Mouse (Mus musculus): Measurements from ENCODE around the gene Mgat5.

DNA sequence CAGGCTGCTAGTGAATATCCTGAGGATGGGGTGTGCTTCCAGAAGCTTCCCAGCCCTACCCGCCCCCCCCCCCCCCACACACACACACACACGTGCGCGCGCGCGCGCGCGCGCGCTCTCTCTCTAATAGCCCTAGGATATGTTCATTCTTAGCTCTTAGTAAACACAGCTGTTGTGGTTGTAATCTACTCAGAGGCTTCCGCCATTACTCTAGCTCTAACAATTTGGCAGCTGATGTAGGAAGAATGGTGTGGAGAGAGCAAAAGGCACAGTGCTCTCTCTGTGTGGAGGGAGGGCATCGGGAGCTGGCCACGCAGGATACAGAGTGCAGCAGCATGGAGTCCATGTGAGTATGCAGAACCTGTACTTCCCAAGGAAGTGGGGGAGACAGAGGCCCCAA lies 216.0 kb downstream of the Mgat5 start:
- no peak for TF ChIP-seq MAFK (IDR thresholded peaks at IDR 0.05; ENCODE audit: insufficient read depth, low read depth, low read length)
- TF ChIP-seq CHD2 (IDR thresholded peaks at IDR 0.05; ENCODE audit: low read depth, low read length) = no peak
- no peak for TF ChIP-seq ZNF384 (IDR thresholded peaks at IDR 0.05; ENCODE audit: low read depth, low read length)
- no peak for TF ChIP-seq HCFC1 (IDR thresholded peaks at IDR 0.05; ENCODE audit: borderline replicate concordance, insufficient read depth, low read length)
- no peak for TF ChIP-seq ZC3H11A (IDR thresholded peaks at IDR 0.05; ENCODE audit: borderline replicate concordance, low read depth, low read length)
